Mouse (Mus musculus): ENCODE measurements around the gene Slc39a7.

Slc39a7 gene

GRCm38 (mm10) chr17:34031465-34032173, at the start of gene Slc39a7, which contains the start of gene Rxrb:
Gene Slc39a7, minus strand, starts transcription at chr17:34031682.
Gene Rxrb, plus strand, starts transcription at chr17:34031812.
- DNase-seq (ENCODE audit: low spot score): peak; percentile 99

GRCm38 (mm10) chr17:34079621-34080020, 48.1 kb upstream of the Slc39a7 start:
- DNase-seq (ENCODE audit: low spot score): peak; percentile 52

GRCm38 (mm10) chr17:34079002-34079401, 47.5 kb upstream of the Slc39a7 start:
- no peak for DNase-seq (ENCODE audit: low spot score)

GRCm38 (mm10) chr17:34078148-34078547, 46.7 kb upstream of the Slc39a7 start:
- DNase-seq (ENCODE audit: low spot score): no peak

GRCm38 (mm10) chr17:34077549-34077948, 46.1 kb upstream of the Slc39a7 start:
- DNase-seq (ENCODE audit: low spot score): peak; percentile 69

- peak; percentile 73 for DNase-seq (ENCODE audit: low spot score)
Observed at GRCm38 (mm10) chr17:34075271-34075670, 43.8 kb upstream of the Slc39a7 start.

- no peak for DNase-seq (ENCODE audit: low spot score)
Observed at GRCm38 (mm10) chr17:34072091-34072490, 40.6 kb upstream of the Slc39a7 start.

- no peak for DNase-seq (ENCODE audit: low spot score)
Observed at GRCm38 (mm10) chr17:34068864-34069263, 37.4 kb upstream of the Slc39a7 start.

- DNase-seq (ENCODE audit: low spot score): no peak
Observed at GRCm38 (mm10) chr17:34057224-34057623, 25.7 kb upstream of the Slc39a7 start.

- no peak for DNase-seq (ENCODE audit: low spot score)
Observed at GRCm38 (mm10) chr17:34047404-34048050, 16.0 kb upstream of the Slc39a7 start.

- no peak for DNase-seq (ENCODE audit: low spot score)
Observed at GRCm38 (mm10) chr17:34045941-34046340, 14.5 kb upstream of the Slc39a7 start.

GRCm38 (mm10) chr17:34039562-34040450, 8.3 kb upstream of the Slc39a7 start:
- no peak for DNase-seq (ENCODE audit: low spot score)

GRCm38 (mm10) chr17:34038878-34039561, 7.5 kb upstream of the Slc39a7 start, which contains the start of gene Col11a2:
Gene Col11a2, plus strand, starts transcription at chr17:34039437.
- DNase-seq (ENCODE audit: low spot score): no peak

GRCm38 (mm10) chr17:34038440-34038839, 7.0 kb upstream of the Slc39a7 start:
- DNase-seq (ENCODE audit: low spot score): no peak

- DNase-seq (ENCODE audit: low spot score): no peak
Observed at GRCm38 (mm10) chr17:34037241-34037640, 5.8 kb upstream of the Slc39a7 start.

- DNase-seq (ENCODE audit: low spot score): no peak
Observed at GRCm38 (mm10) chr17:34036647-34037046, 5.2 kb upstream of the Slc39a7 start.

- DNase-seq (ENCODE audit: low spot score): no peak
Observed at GRCm38 (mm10) chr17:34035517-34035916, 4.0 kb upstream of the Slc39a7 start.

GRCm38 (mm10) chr17:34034064-34034463, 2.6 kb upstream of the Slc39a7 start:
- DNase-seq (ENCODE audit: low spot score): peak; percentile 76

- no peak for DNase-seq (ENCODE audit: low spot score)
Observed at GRCm38 (mm10) chr17:34033441-34033840, 2.0 kb upstream of the Slc39a7 start.

GRCm38 (mm10) chr17:34032806-34033205, 1.3 kb upstream of the Slc39a7 start:
- DNase-seq (ENCODE audit: low spot score): no peak

- DNase-seq (ENCODE audit: low spot score): peak; percentile 71
Observed at GRCm38 (mm10) chr17:34032174-34032632, 721 bp upstream of the Slc39a7 start.

- no peak for DNase-seq (ENCODE audit: low spot score)
Observed at GRCm38 (mm10) chr17:34030861-34031326, 588 bp downstream of the Slc39a7 start.
